Mouse (Mus musculus): Measurements from ENCODE around the gene Mtmr4.

DNA sequence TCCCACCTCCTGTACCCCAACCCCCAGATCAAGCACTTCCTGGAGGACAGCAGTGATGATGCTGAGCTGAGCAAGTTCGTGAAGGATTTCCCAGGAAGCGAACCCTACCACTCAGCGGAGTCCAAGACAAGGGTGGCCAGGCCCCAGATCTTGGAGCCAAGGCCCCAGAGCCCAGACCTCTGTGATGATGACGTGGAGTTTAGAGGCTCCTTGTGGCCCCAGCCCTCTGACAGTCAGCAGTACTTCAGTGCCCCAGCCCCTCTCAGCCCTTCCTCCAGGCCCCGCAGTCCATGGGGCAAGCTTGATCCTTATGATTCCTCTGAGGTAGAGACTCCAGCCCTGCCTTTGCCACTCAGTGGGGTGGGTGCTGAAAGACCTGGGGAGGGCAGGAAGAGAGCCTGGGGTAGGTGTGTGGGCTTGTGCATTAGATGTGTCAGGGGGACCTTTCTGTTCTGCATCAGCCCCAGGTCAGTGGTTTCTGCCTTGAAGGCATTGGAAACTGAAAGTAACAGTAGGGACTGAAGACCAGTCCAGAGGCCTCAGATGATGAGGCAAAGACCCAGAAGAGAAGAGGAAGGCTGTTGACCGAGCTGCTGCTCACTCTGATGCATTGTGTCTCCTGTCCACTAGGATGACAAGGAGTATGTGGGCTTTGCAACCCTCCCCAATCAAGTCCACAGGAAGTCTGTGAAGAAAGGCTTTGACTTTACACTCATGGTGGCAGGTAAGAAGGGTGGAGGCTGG is 8.5 kb upstream of the Mtmr4 start:
- no peak for TF ChIP-seq CTCF (IDR thresholded peaks at IDR 0.05; ENCODE audit: low read depth, low read length)
- no peak for TF ChIP-seq TAL1 (conservative IDR thresholded peaks at IDR 0.05; ENCODE audit: low read depth, low read length)
- TF ChIP-seq POLR2AphosphoS5 (IDR thresholded peaks at IDR 0.05; ENCODE audit: insufficient replicate concordance, low read depth, low read length): no peak
- no peak for TF ChIP-seq GATA2 (IDR thresholded peaks at IDR 0.05; ENCODE audit: borderline replicate concordance, low read depth, low read length)
- TF ChIP-seq GATA1 (IDR thresholded peaks at IDR 0.05; ENCODE audit: borderline replicate concordance, low read length): no peak
